Mouse (Mus musculus): Measurements from ENCODE around the gene Oas1c. TPM values are rescaled to one million over a fixed set of nuclear protein-coding genes. Genes with fewer than 3 reads are reported as not detected.

Gene Oas1c
- total RNA-seq (2023): 1 to 10 TPM; 1.1 to 2.1 TPM

DNA sequence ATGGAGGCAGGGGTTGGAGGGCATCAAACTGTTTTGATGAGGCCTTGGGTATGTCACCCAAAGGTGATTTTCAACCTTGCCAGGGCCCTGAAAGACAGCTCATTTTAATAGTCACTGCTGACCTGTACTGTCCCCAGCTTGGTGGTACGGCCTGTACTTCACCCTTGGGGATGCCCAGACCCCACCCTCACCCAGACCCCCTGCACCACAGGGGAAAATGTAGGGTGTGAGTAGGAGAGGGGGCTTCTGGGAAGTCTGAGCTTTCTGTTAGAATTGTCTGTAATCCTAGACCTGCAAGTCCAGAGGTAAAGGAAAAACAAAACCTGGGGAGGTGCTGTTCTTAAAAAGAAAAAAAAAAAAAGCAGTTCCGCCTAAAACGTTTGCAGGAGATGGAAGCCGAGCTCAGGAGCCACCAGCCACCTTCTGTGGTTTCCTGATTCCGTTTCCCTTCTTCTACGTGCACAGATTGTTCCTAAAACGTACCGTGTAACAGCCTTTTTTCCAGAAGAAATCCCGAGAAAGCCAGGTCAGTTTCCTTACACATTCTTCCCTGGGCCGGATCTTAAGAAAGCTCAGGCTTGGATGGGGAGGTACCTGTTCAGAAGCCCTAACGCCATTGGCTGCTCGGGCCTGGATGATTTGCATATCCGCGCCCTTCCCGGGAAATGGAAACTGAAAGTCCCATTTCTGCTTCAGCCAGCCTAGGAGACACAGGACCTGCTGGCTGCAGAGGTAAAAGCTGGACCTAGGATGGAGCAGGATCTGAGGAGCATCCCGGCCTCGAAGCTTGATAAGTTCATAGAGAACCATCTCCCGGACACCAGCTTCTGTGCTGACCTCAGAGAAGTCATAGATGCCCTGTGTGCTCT lies at the start of gene Oas1c:
TSS of gene Oas1c (minus strand) at position 564 of the 869 bp plus-strand sequence.

GRCm38 (mm10) chr5:120861121-120861520 lies 48.8 kb upstream of the Oas1c start, which contains the start of gene Oas1h:
TSS of gene Oas1h (plus strand) at chr5:120861421.

GRCm38 (mm10) chr5:120847067-120847466 lies 34.8 kb upstream of the Oas1c start, which contains the start of gene Oas1f:
TSS of gene Oas1f (plus strand) at chr5:120847367.

GRCm38 (mm10) chr5:120795480-120796034 lies 16.8 kb downstream of the Oas1c start, which contains the start of gene Oas1e:
TSS of gene Oas1e (minus strand) at chr5:120795530.

GRCm38 (mm10) chr5:120777478-120777877 lies 34.8 kb downstream of the Oas1c start, which contains the start of gene Oas3:
TSS of gene Oas3 (minus strand) at chr5:120777661.

Other genes with a start within 250 kb of the Oas1c start
- 10 to 100 TPM; 35.2 to 48.9 TPM for gene Tpcn1, start 223.8 kb downstream of the Oas1c start, total RNA-seq (2023)
- not detected for gene Iqcd, start 223.5 kb downstream of the Oas1c start, total RNA-seq (2023)
- 1 to 10 TPM; 3.6 to 6.1 TPM for gene Rita1, start 199.9 kb downstream of the Oas1c start, total RNA-seq (2023)
- gene Ddx54, start 199.8 kb downstream of the Oas1c start, total RNA-seq (2023): 100 to 1,000 TPM; 100 to 112 TPM
- gene Cfap73, start 178.3 kb downstream of the Oas1c start, total RNA-seq (2023): not detected
- not detected for gene Rasal1, start 163.7 kb downstream of the Oas1c start, total RNA-seq (2023)
- gene Dtx1, start 100.6 kb downstream of the Oas1c start, total RNA-seq (2023): 1 to 10 TPM; 1.5 to 3.1 TPM
- gene Oas2, start 62.7 kb downstream of the Oas1c start, total RNA-seq (2023): 10 to 100 TPM; 12.5 to 18.8 TPM
- gene Oas3, start 34.9 kb downstream of the Oas1c start, total RNA-seq (2023): 10 to 100 TPM; 15.4 to 27.5 TPM
- not detected for gene Oas1e, start 17.0 kb downstream of the Oas1c start, total RNA-seq (2023)
- not detected for gene Oas1f, start 34.9 kb upstream of the Oas1c start, total RNA-seq (2023)
- not detected for gene Oas1h, start 48.9 kb upstream of the Oas1c start, total RNA-seq (2023)
- 1 to 10 TPM; 5.1 to 5.3 TPM for gene Oas1g, start 75.1 kb upstream of the Oas1c start, total RNA-seq (2023)
- 10 to 100 TPM; 25.3 to 36.7 TPM for gene Oas1a, start 95.0 kb upstream of the Oas1c start, total RNA-seq (2023)
- gene Oas1d, start 102.0 kb upstream of the Oas1c start, total RNA-seq (2023): not detected
- gene Rph3a, start 197.6 kb upstream of the Oas1c start, total RNA-seq (2023): not detected